Mouse (Mus musculus) C2C12 (cell line): Measurements from ENCODE around the gene Iqsec1.

Experiments used
- CEBPB ChIP-seq: IDR thresholded peaks from one replicate; pipeline ENCODE4 v1.6.1; 2011; ENCODE audit warnings: low read depth, mild to moderate bottlenecking, control low read depth, moderate library complexity
- CTCF ChIP-seq: IDR thresholded peaks from one replicate; pipeline ENCODE4 v1.5.1; 2011; ENCODE audit not compliant: control insufficient read depth, insufficient read depth, insufficient read length
- MAX ChIP-seq: IDR thresholded peaks from one replicate; pipeline ENCODE4 v1.6.1; 2011; ENCODE audit warnings: mild to moderate bottlenecking, control low read depth
- MYOG ChIP-seq: IDR thresholded peaks from one replicate; pipeline ENCODE4 v1.6.1; 2011; ENCODE audit not compliant: control insufficient read depth, insufficient read length; ENCODE audit errors: extremely low read depth
- USF1 ChIP-seq: IDR thresholded peaks from one replicate; pipeline ENCODE4 v1.6.1; 2011; ENCODE audit warnings: low read depth, mild to moderate bottlenecking, control low read depth, moderate library complexity

DNA sequence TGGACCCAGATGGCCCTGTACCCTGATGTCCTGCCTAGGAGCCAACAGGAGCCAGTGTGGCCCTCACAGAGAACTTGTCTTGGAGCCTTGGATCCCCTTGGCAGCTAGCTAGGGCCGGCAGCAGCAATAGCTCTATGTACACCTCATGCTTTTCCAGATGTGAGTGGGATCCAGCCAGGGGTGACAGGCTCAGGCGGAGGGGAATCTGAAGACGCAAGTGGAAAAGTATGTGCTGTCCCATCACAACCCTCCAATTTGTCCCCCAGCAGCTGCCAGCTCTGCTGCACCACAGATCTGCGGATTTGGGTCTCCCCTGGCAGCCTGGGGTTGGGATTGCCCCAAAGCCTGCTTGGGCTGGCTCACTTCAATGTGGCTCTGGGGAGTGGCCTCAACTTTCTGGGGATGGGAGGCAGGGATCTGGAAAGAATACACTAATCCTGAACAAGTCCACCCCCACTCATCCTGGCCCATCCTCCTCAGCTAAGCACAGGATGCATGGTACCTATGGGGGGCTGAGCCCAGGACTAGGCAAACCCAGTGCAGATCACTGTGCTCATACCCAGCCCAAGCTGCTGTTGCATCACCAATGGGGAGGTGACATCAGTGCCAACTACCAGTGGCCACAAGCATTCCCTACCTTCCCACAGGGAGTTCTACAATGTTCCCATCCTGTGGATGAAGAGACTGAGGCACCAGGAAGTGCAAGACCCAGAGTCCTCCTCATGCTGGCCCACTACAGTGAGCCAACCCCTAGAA is 227.0 kb downstream of the Iqsec1 start:
- TF ChIP-seq CTCF: no peak
- TF ChIP-seq USF1: no peak
- TF ChIP-seq MYOG: no peak
- TF ChIP-seq MAX: no peak
- peak; percentile 86 for TF ChIP-seq CEBPB
